Mouse (Mus musculus) gonadal fat pad, adult 2 months (tissue): ENCODE measurements around the gene Tmem214. TPM values are rescaled to one million over a fixed set of nuclear protein-coding genes. Genes with fewer than 3 reads are reported as not detected.

Source experiments
- DNase-seq: peaks from one replicate; pipeline ENCODE4 v3.0.0-alpha.2; 2012; ENCODE audit warnings: low read depth
- polyA plus RNA-seq: library from polyadenylated mRNA; depleted of rRNA; stranded (reverse); fragments of >200 nt; gene quantifications from 2 replicates; pipeline ENCODE4 v1.2.3, GENCODE M21; 2012; rRNA removed

The Tmem214 gene
- polyA plus RNA-seq, 1 experiment, result 97.4 TPM

GRCm38 (mm10) chr5:30915456-30915855 is 47.6 kb downstream of the Tmem214 start:
- DNase-seq, result no peak

- peak; percentile 75 for DNase-seq
Observed at GRCm38 (mm10) chr5:30915974-30916433, 48.2 kb downstream of the Tmem214 start.

- no peak for DNase-seq
Observed at GRCm38 (mm10) chr5:30916841-30917240, 49.0 kb downstream of the Tmem214 start.

GRCm38 (mm10) chr5:30917348-30917747 is 49.5 kb downstream of the Tmem214 start:
- DNase-seq, result no peak

- DNase-seq, result no peak
Observed at GRCm38 (mm10) chr5:30917891-30918670, 50.3 kb downstream of the Tmem214 start.

GRCm38 (mm10) chr5:30918691-30919090 is 50.9 kb downstream of the Tmem214 start:
- DNase-seq, result no peak

GRCm38 (mm10) chr5:30919831-30920614 is 52.2 kb downstream of the Tmem214 start:
- no peak for DNase-seq

- DNase-seq, result no peak
Observed at GRCm38 (mm10) chr5:30920621-30921020, 52.8 kb downstream of the Tmem214 start.

- DNase-seq, result no peak
Observed at GRCm38 (mm10) chr5:30921256-30922033, 53.6 kb downstream of the Tmem214 start, which contains the start of gene Khk. Khk (plus strand) TSS chr5:30921431.

- no peak for DNase-seq
Observed at GRCm38 (mm10) chr5:30922581-30923041, 54.8 kb downstream of the Tmem214 start.

GRCm38 (mm10) chr5:30923119-30923518 is 55.3 kb downstream of the Tmem214 start:
- no peak for DNase-seq

GRCm38 (mm10) chr5:30924614-30925013 is 56.8 kb downstream of the Tmem214 start:
- no peak for DNase-seq

GRCm38 (mm10) chr5:30925217-30925616 is 57.4 kb downstream of the Tmem214 start:
- DNase-seq, result no peak

GRCm38 (mm10) chr5:30926073-30926472 is 58.3 kb downstream of the Tmem214 start:
- DNase-seq, result no peak

GRCm38 (mm10) chr5:30927945-30928529 is 60.2 kb downstream of the Tmem214 start:
- no peak for DNase-seq

Other genes starting within 250 kb of the Tmem214 start
- 60.5 and 87.1 TPM in 2 replicates for gene Slc35f6, start 220.1 kb upstream of the Tmem214 start, polyA plus RNA-seq
- gene Cenpa, start 201.2 kb upstream of the Tmem214 start, polyA plus RNA-seq, result 6.7 and 7.5 TPM in 2 replicates
- gene Dpysl5, start 156.4 kb upstream of the Tmem214 start, polyA plus RNA-seq, result 0.30 and 0.69 TPM in 2 replicates
- gene Mapre3, start 53.4 kb upstream of the Tmem214 start, polyA plus RNA-seq, result 31.4 and 36.3 TPM in 2 replicates
- 20.0 and 22.9 TPM in 2 replicates for gene Agbl5, start 20.7 kb downstream of the Tmem214 start, polyA plus RNA-seq
- 478 and 493 TPM in 2 replicates for gene Ost4, start 39.8 kb downstream of the Tmem214 start, polyA plus RNA-seq
- gene Emilin1, start 45.4 kb downstream of the Tmem214 start, polyA plus RNA-seq, result 39.9 and 45.3 TPM in 2 replicates
- gene Khk, start 53.4 kb downstream of the Tmem214 start, polyA plus RNA-seq, result 63.6 and 77.3 TPM in 2 replicates
- 3.1 and 3.5 TPM in 2 replicates for gene Cgref1, start 77.6 kb downstream of the Tmem214 start, polyA plus RNA-seq
- gene Preb, start 92.3 kb downstream of the Tmem214 start, polyA plus RNA-seq, result 335 and 336 TPM in 2 replicates
- 3.1 and 3.8 TPM in 2 replicates for gene Tcf23, start 100.7 kb downstream of the Tmem214 start, polyA plus RNA-seq
- gene Atraid, start 180.3 kb downstream of the Tmem214 start, polyA plus RNA-seq, result 229 and 242 TPM in 2 replicates
- gene Slc5a6, start 180.9 kb downstream of the Tmem214 start, polyA plus RNA-seq, result 32.8 and 34.2 TPM in 2 replicates
- 216 and 228 TPM in 2 replicates for gene Cad, start 186.8 kb downstream of the Tmem214 start, polyA plus RNA-seq
- gene Dnajc5g, start 238.3 kb downstream of the Tmem214 start, polyA plus RNA-seq, result 0.32 and 0.46 TPM in 2 replicates
- gene Slc30a3, start 240.2 kb downstream of the Tmem214 start, polyA plus RNA-seq, result 5.7 and 11.3 TPM in 2 replicates
- 0.42 TPM in 1 of 2 replicates, not detected in the other for gene Trim54, start 248.7 kb downstream of the Tmem214 start, polyA plus RNA-seq